Mouse (Mus musculus): ENCODE measurements around the gene Ccdc22.

DNA sequence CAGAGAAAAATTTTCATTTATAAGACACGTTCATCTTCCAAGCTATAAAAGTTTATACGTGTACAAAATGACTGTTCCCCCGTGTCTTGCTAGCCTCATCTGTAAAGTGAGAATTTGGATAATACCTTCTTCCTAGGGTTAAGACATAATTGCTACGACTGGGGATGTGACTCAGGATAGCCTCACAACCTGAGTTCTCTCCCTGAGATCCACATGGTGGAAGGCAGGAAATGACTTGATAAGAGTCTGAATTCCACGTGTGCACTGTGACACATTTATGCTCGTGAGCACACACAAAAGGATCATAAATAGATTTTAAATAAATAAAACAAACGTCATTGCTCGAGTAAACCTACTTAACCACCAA lies 241 bp upstream of the Ccdc22 start:
- TF ChIP-seq POLR2A (IDR thresholded peaks at IDR 0.05; ENCODE audit: insufficient read length, low read depth), result no peak
- TF ChIP-seq MYOD1 (IDR thresholded peaks at IDR 0.05; ENCODE audit: control insufficient read depth in 1 of 3, insufficient read length in 2 of 3, low read depth in 2 of 3), result no peak
- TF ChIP-seq MAX (IDR thresholded peaks at IDR 0.05; ENCODE audit: low read depth), result no peak
- TF ChIP-seq POLR2AphosphoS2 (IDR thresholded peaks at IDR 0.05; ENCODE audit: insufficient read length, low read depth), result no peak
- TF ChIP-seq E2F4 (IDR thresholded peaks at IDR 0.05; ENCODE audit: insufficient read depth), result no peak
- TF ChIP-seq USF1 (IDR thresholded peaks at IDR 0.05; ENCODE audit: low read depth), result no peak

Data from myocyte (in vitro differentiated cells).